In genomic region chr1:192300417-192300816, GRCm38 (mm10) we compare ENCODE assay signal across 16 mouse cellular contexts.
DNase-seq lines count a peak whose midpoint lies in the region; ATAC-seq and TF ChIP-seq lines count a peak whose summit lies in the region.
"Had no signal": no experiment of that assay in that cellular context is flagged by ENCODE, and none has a peak within 500 bp of the region (broad histone marks: within the 10 kb centered on the region; RNA-seq: fewer than 3 reads in every experiment).

No protein-coding gene starts in this region.

- no peak overlapping the region for H3K4me3 ChIP-seq in hindbrain, postnatal 0 days (ENCODE audit: low read length)
- no peak overlapping the region for H3K4me3 ChIP-seq in hindbrain, embryonic 16.5 days (ENCODE audit: low read length)
- H3K4me3 ChIP-seq in lung, adult 2 months (replicated peaks; ENCODE audit: extremely low read depth, low read depth, low read length): no peak overlapping the region
- H3K4me3 ChIP-seq: embryonic facial prominence, embryonic 15.5 days; forebrain, embryonic 12.5 days; limb, embryonic 13.5 days had no signal

- H3K27me3 ChIP-seq in hindbrain, postnatal 0 days (ENCODE audit: insufficient read depth, low read length): no peaks in the 10 kb centered on the region
- no peaks in the 10 kb centered on the region for H3K27me3 ChIP-seq in hindbrain, embryonic 16.5 days (replicated peaks; ENCODE audit: control insufficient read depth, insufficient read depth, low read length)
- H3K27me3 ChIP-seq: forebrain, embryonic 12.5 days had no signal

- DNase-seq in adrenal gland, adult (ENCODE audit: inconsistent age in 2 of 2, low spot score in 1 of 2): peak; percentile 41 to 58
- no peak for DNase-seq in adrenal gland, postnatal 4 days (ENCODE audit: low spot score in 2 of 2)
- DNase-seq in hindbrain, postnatal 0 days (ENCODE audit: low spot score): peak; percentile 32
- DNase-seq in lung, postnatal 25 days (ENCODE audit: low spot score): peak; percentile 2
- DNase-seq in lung, adult 2 months: no peak
- DNase-seq in lung, postnatal 36 days: peak; percentile 10
- DNase-seq in urinary bladder, adult 2 months (ENCODE audit: low spot score): no peak
- DNase-seq: cerebellum, adult 9-11 months; embryo, embryonic 11 days; thymus, adult 18-20 months had no signal

- peak; percentile 69; the same call in 1 of the 2 replicates for ATAC-seq in hindbrain, postnatal 0 days
- ATAC-seq in hindbrain, embryonic 16.5 days: no peak
- ATAC-seq: midbrain, embryonic 16.5 days had no signal

- H3K36me3 ChIP-seq in hindbrain, postnatal 0 days (ENCODE audit: insufficient read depth, low read length): no peaks in the 10 kb centered on the region
- H3K36me3 ChIP-seq in hindbrain, embryonic 16.5 days (ENCODE audit: control insufficient read depth, insufficient read depth, low read length): no peaks in the 10 kb centered on the region
- H3K36me3 ChIP-seq: embryonic facial prominence, embryonic 15.5 days; forebrain, embryonic 12.5 days; limb, embryonic 13.5 days had no signal

- H3K27ac ChIP-seq in hindbrain, postnatal 0 days: no peak overlapping the region
- no peak overlapping the region for H3K27ac ChIP-seq in hindbrain, embryonic 16.5 days (ENCODE audit: low read depth, low read length)
- H3K27ac ChIP-seq: embryonic facial prominence, embryonic 15.5 days; forebrain, embryonic 12.5 days; limb, embryonic 13.5 days; liver, embryonic 14.5 days had no signal

- no peak for TF ChIP-seq POLR2A in lung, adult 2 months (IDR thresholded peaks at IDR 0.05; ENCODE audit: borderline replicate concordance, extremely low read depth, low read depth, low read length)

- H3K9ac ChIP-seq in hindbrain, postnatal 0 days (replicated peaks; ENCODE audit: low read length): no peak overlapping the region
- no peak overlapping the region for H3K9ac ChIP-seq in hindbrain, embryonic 16.5 days (ENCODE audit: low read depth, low read length)
- H3K9ac ChIP-seq: embryonic facial prominence, embryonic 15.5 days; forebrain, embryonic 12.5 days; limb, embryonic 13.5 days; liver, embryonic 14.5 days had no signal

- 0 out of 2 replicates have a peak, but pooled peaks cover 3% of the 10 kb centered on the region for H3K4me1 ChIP-seq in hindbrain, postnatal 0 days (ENCODE audit: insufficient read depth, low read length)
- peaks cover 3% of the 10 kb centered on the region; the same call in 1 of the 2 replicates for H3K4me1 ChIP-seq in hindbrain, embryonic 16.5 days (ENCODE audit: control insufficient read depth, insufficient read depth, low read depth, low read length)
- peaks cover 2% of the 10 kb centered on the region; the same call in 1 of the 2 replicates for H3K4me1 ChIP-seq in lung, adult 2 months (ENCODE audit: control insufficient read depth, insufficient read depth, low read length)
- H3K4me1 ChIP-seq: embryonic facial prominence, embryonic 15.5 days; forebrain, embryonic 12.5 days; limb, embryonic 13.5 days had no signal

- TF ChIP-seq CTCF in hindbrain, postnatal 0 days (IDR thresholded peaks at IDR 0.05; ENCODE audit: low read depth): no peak
- no peak for TF ChIP-seq CTCF in lung, adult 2 months (IDR thresholded peaks at IDR 0.05; ENCODE audit: insufficient read depth, low read length)

- 37% methylated on average over 7 of the region's 7 CpGs for WGBS in hindbrain, postnatal 0 days
- 59% methylated on average over 7 of the region's 7 CpGs for WGBS in hindbrain, embryonic 16.5 days
- 40% methylated on average over 7 of the region's 7 CpGs for WGBS in lung, adult 2 months

- no peak overlapping the region for H3K4me2 ChIP-seq in hindbrain, postnatal 0 days (ENCODE audit: low read depth, low read length)
- no peak overlapping the region for H3K4me2 ChIP-seq in hindbrain, embryonic 16.5 days (ENCODE audit: low read length)
- H3K4me2 ChIP-seq: embryonic facial prominence, embryonic 15.5 days; forebrain, embryonic 12.5 days; limb, embryonic 13.5 days had no signal

- H3K9me3 ChIP-seq in hindbrain, postnatal 0 days (ENCODE audit: low read length): no peaks in the 10 kb centered on the region
- H3K9me3 ChIP-seq in hindbrain, embryonic 16.5 days (ENCODE audit: control insufficient read depth, low read length): no peaks in the 10 kb centered on the region
- H3K9me3 ChIP-seq: embryonic facial prominence, embryonic 15.5 days; forebrain, embryonic 12.5 days; limb, embryonic 13.5 days had no signal

Comparison
In these comparisons a context has a peak if more than half of its experiments do, and no peak if none do; other contexts are left out.
1. DNase-seq: peak in adrenal gland, adult (2 of 2), hindbrain, postnatal 0 days (single experiment), lung, postnatal 25 days (single experiment) and lung, postnatal 36 days (single experiment); none in adrenal gland, postnatal 4 days (0 of 2), lung, adult 2 months (single experiment) and urinary bladder, adult 2 months (single experiment).